In the genomic region with DNA sequence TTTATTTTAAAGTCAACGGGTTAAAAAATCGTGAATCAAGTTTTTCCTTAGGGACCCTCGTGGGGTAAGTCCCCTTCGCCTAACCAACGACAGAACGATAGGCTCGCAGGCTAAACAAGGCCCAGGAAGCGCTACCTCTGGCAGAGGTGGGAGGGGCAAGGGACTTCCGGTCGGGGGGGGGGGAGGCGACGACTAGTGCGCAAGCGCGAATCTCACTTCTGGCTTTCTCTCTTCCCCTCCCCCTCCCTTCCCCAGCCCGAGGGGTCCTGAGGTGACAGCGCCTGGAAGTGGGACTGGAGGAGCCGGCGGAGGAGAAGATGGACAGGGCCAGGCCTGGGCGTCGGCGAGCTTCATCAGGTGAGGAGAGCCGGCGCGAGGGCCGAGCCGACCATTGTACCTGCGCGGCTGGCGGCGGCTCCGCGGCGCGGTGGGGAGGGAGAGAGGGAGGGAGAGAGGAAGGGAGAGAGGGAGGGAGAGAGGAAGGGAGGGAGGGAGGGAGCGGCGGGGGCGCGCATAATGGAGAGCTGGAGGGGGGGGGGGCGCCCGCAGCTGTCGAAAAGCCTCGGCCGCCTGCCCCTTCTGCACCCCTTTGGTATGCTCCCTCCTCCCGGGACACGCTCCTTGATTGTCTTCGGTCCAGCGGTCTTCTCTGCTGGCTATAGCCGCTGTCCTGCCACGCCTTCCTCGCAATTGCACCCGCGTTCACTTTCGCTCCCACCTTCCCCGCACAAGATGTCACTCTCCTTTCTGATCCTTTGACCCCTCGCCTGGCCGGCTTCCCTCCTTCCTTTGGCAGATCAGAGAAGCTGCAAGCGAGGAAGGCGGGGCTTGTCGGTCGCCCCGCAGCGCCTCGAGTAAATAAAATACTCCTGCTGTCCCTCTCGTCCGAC, we compare ENCODE assay signal across 1 mouse cellular context.
TF ChIP-seq lines count a peak whose summit lies in the region.

No protein-coding gene starts in this region.

TF ChIP-seq in CH12.LX, 34 proteins besides CTCF, POLR2A, EP300 and RAD21 (continued from another document):
- TF ChIP-seq MEF2A (IDR thresholded peaks at IDR 0.05; ENCODE audit: borderline replicate concordance, low read depth, low read length) (peak; percentile 38; the same call in 1 of the 2 replicates), MYC (IDR thresholded peaks at IDR 0.05; ENCODE audit: low read depth, low read length) (no peak), HCFC1 (IDR thresholded peaks at IDR 0.05; ENCODE audit: low read depth, low read length) (peak; percentile 83), KAT2A (IDR thresholded peaks at IDR 0.05; ENCODE audit: insufficient replicate concordance, low read length) (no peak), MAFK (IDR thresholded peaks at IDR 0.05; ENCODE audit: insufficient replicate concordance, low read length) (peak; percentile 13; the same call in 1 of the 2 replicates), CHD2 (IDR thresholded peaks at IDR 0.05; ENCODE audit: low read length) (peak; percentile 90), TCF12 (IDR thresholded peaks at IDR 0.05; ENCODE audit: low read depth, low read length) (peak; percentile 78; the same call in 1 of the 2 replicates), NRF1 (IDR thresholded peaks at IDR 0.05; ENCODE audit: low read depth, low read length) (peak; percentile 81), E2F4 (IDR thresholded peaks at IDR 0.05; ENCODE audit: insufficient replicate concordance, low read depth, low read length) (no peak), RCOR1 (conservative IDR thresholded peaks at IDR 0.05; ENCODE audit: low read depth, low read length) (no peak), IRF4 (IDR thresholded peaks at IDR 0.05; ENCODE audit: low read depth, low read length) (peak; percentile 62; the same call in 1 of the 2 replicates), TBP (conservative IDR thresholded peaks at IDR 0.05; ENCODE audit: low read depth, low read length) (peak; percentile 63; the same call in 1 of the 2 replicates), NELFE (IDR thresholded peaks at IDR 0.05; ENCODE audit: low read depth, low read length) (no peak; the same call in 1 of the 2 replicates), POLR2AphosphoS2 (IDR thresholded peaks at IDR 0.05; ENCODE audit: low read depth, low read length) (peak; percentile 48; the same call in 1 of the 2 replicates), SIN3A (IDR thresholded peaks at IDR 0.05; ENCODE audit: low read length) (peak; percentile 81), MXI1 (IDR thresholded peaks at IDR 0.05; ENCODE audit: low read depth, low read length) (peak; percentile 39; the same call in 1 of the 2 replicates)
TF ChIP-seq in CH12.LX: peak in this region for 13.
